Mouse (Mus musculus): ENCODE data around the gene Sbno2. TPM values are rescaled to one million over a fixed set of nuclear protein-coding genes. Genes with fewer than 3 reads are reported as not detected.

The Sbno2 gene
- total RNA-seq, 2 experiments from 2014 or later = 21.4 to 22.1 TPM

DNA sequence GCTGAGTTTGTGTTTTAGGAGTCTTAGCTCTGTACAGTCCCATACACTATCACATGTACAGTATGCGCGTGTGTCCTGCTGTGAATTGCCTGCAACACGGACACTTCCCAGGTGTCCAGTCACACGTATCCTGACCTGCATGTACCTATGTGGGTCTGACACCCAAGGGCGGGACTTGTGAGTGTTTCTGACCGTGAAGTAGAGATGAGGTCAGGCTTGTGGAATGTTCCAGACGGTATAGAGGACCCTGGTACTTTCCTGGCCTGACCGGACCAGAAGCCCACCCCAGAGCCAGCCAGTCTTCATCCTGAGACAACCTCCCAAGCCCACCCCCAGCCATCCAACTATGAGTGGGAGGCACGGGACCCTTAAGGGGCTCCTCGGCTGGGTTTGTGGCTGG is 89.8 kb downstream of the Sbno2 start:
- no peak for TF ChIP-seq CTCF (IDR thresholded peaks at IDR 0.05)
- Histone ChIP-seq H3K27ac (no peak overlapping the region), H3K4me3 (no peak overlapping the region)
- no peak for DNase-seq (ENCODE audit: extremely low spot score in 1 of 2, low spot score in 2 of 2)
- intact Hi-C loops (cut with DNase I) = no loop called here

DNA sequence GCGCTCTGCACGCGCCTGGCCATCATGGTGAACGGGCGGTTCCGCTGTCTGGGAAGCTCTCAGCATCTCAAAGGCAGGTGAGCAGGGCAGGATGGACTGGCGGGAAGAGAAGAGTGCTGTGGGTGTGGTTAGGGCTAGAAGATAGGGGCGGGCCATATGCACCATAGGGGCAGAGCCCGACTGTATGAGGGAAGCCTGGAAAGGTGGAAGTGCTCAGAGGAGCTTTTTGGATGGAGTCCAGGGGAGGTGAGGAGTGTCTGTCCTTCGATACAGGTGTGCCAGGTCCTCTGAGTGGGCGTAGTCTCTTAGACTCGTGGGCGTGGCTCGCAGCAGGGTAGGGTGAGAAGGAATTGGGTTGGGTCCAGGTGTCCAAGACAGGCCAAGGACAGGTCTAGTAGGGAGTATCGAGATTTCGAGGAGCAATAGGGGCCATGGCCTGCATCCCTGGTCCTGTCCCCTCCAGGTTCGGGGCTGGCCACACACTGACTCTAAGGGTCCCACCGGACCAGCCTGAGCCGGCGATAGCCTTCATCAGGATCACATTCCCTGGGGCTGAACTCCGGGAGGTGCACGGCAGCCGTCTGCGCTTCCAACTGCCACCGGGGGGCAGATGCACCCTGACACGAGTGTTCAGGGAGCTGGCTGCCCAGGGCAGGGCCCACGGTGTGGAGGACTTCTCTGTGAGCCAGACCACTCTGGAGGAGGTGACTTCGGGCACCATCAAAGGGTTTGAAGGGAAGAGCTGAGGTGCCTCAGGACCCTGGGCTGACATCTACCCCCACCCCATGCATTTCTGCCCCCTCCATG is 90.7 kb downstream of the Sbno2 start:
- intact Hi-C loops (cut with DNase I) = no loop called here
- DNase-seq (ENCODE audit: extremely low spot score in 1 of 2, low spot score in 2 of 2) = no peak
- no peak overlapping the region for H3K27ac ChIP-seq
- H3K4me3 ChIP-seq = no peak overlapping the region
- peak; percentile 15; the same call in 1 of the 2 replicates for TF ChIP-seq CTCF (IDR thresholded peaks at IDR 0.05)

DNA sequence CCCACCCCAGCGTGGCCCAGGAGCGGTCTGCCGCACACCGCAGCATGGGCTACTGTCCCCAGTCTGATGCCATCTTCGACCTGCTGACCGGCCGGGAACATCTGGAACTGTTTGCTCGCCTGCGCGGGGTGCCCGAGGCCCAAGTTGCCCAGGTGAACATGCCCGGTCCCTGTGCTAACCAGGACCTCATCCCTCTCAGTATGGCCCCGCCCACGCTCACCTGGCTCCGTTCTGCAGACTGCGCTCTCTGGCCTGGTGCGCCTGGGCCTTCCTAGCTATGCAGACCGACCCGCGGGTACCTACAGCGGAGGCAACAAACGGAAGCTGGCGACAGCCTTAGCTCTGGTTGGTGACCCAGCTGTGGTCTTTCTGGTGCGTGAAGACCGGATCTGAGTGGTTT is 91.8 kb downstream of the Sbno2 start:
- intact Hi-C loops (cut with DNase I) = no loop called here
- TF ChIP-seq CTCF (IDR thresholded peaks at IDR 0.05) = no peak

DNA sequence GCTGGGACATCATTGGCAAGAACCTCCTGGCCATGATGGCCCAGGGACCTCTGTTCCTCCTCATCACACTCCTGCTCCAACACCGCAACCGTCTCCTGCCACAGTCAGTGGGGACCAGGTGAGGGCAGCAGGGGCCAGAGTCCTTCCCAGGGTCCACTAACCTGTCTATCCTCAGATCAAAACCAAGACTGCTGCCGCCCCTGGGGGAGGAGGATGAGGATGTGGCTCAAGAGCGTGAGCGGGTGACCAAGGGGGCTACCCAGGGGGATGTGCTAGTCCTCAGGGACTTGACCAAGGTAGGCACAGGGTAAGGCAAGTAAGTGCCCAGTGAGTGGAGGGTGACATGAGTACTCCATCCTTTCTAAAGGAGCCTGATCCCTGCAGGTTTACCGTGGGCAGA is 93.6 kb downstream of the Sbno2 start:
- no peak for TF ChIP-seq CTCF (IDR thresholded peaks at IDR 0.05)
- no peak overlapping the region for H3K4me3 ChIP-seq
- no peak overlapping the region for H3K27ac ChIP-seq
- intact Hi-C loops (cut with DNase I) = no loop called here
- DNase-seq (ENCODE audit: extremely low spot score in 1 of 2, low spot score in 2 of 2) = no peak

More for the DNA sequence above, 91.8 kb downstream of the Sbno2 start:
- H3K27ac ChIP-seq = no peak overlapping the region
- no peak for DNase-seq (ENCODE audit: extremely low spot score in 1 of 2, low spot score in 2 of 2)
- no peak overlapping the region for H3K4me3 ChIP-seq

Other genes with a start within 250 kb of the Sbno2 start
- gene Prtn3, start 231.1 kb downstream of the Sbno2 start, total RNA-seq (2021) = 1 to 10 TPM; 1.7 to 2.6 TPM
- 10 to 100 TPM; 51.8 to 63.0 TPM for gene Plppr3, start 230.9 kb downstream of the Sbno2 start, total RNA-seq (2021)
- not detected for gene Elane, start 219.3 kb downstream of the Sbno2 start, total RNA-seq (2021)
- not detected for gene Cfd, start 214.7 kb downstream of the Sbno2 start, total RNA-seq (2021)
- gene Med16, start 196.6 kb downstream of the Sbno2 start, total RNA-seq (2021) = 10 to 100 TPM; 55.3 to 55.5 TPM
- not detected for gene Gm26602, start 194.7 kb downstream of the Sbno2 start, total RNA-seq (2021)
- 1 to 10 TPM; 6.6 to 9.1 TPM for gene Kiss1r, start 188.6 kb downstream of the Sbno2 start, total RNA-seq (2021)
- 100 to 1,000 TPM; 318 to 346 TPM for gene R3hdm4, start 184.4 kb downstream of the Sbno2 start, total RNA-seq (2021)
- gene Arid3a, start 178.5 kb downstream of the Sbno2 start, total RNA-seq (2021) = 1 to 10 TPM; 5.7 to 10.0 TPM
- 10 to 100 TPM; 45.4 to 49.4 TPM for gene Wdr18, start 145.4 kb downstream of the Sbno2 start, total RNA-seq (2021)
- gene Grin3b, start 134.9 kb downstream of the Sbno2 start, total RNA-seq (2021) = under 1 TPM; 0.14 to 0.20 TPM
- gene Tmem259, start 121.2 kb downstream of the Sbno2 start, total RNA-seq (2021) = 100 to 1,000 TPM; 122 to 126 TPM
- gene Cnn2, start 117.0 kb downstream of the Sbno2 start, total RNA-seq (2021) = 1 to 10 TPM; 5.6 to 8.0 TPM
- 10 to 100 TPM; 13.5 to 13.8 TPM for gene Abca7, start 109.1 kb downstream of the Sbno2 start, total RNA-seq (2021)
- 1 to 10 TPM; 3.5 TPM for gene Arhgap45, start 88.9 kb downstream of the Sbno2 start, total RNA-seq (2021)
- 10 to 100 TPM; 73.0 to 76.0 TPM for gene Polr2e, start 65.8 kb downstream of the Sbno2 start, total RNA-seq (2021)
- 100 to 1,000 TPM; 494 to 526 TPM for gene Gpx4, start 58.4 kb downstream of the Sbno2 start, total RNA-seq (2021)
- 100 to 1,000 TPM; 102 to 106 TPM for gene Stk11, start 10.2 kb upstream of the Sbno2 start, total RNA-seq (2021)
- gene Atp5d, start 33.1 kb upstream of the Sbno2 start, total RNA-seq (2021) = 100 to 1,000 TPM; 356 to 366 TPM
- 100 to 1,000 TPM; 431 to 456 TPM for gene Cbarp, start 35.3 kb upstream of the Sbno2 start, total RNA-seq (2021)
- 100 to 1,000 TPM in 1 of 2 experiments, 10 to 100 TPM in 1; 80.7 to 127 TPM for gene Midn, start 42.7 kb upstream of the Sbno2 start, total RNA-seq (2021)
- gene Cirbp, start 60.4 kb upstream of the Sbno2 start, total RNA-seq (2021) = 10 to 100 TPM; 75.8 to 93.0 TPM
- 1 to 10 TPM; 6.0 to 8.1 TPM for gene 1600002K03Rik, start 67.4 kb upstream of the Sbno2 start, total RNA-seq (2021)
- gene Efna2, start 73.9 kb upstream of the Sbno2 start, total RNA-seq (2021) = 1 to 10 TPM; 6.8 to 7.2 TPM
- gene Mum1, start 120.9 kb upstream of the Sbno2 start, total RNA-seq (2021) = 10 to 100 TPM; 37.8 to 43.3 TPM
- gene Ndufs7, start 143.6 kb upstream of the Sbno2 start, total RNA-seq (2021) = 100 to 1,000 TPM; 194 to 206 TPM
- 10 to 100 TPM; 16.6 to 23.3 TPM for gene Gamt, start 155.4 kb upstream of the Sbno2 start, total RNA-seq (2021)
- 10 to 100 TPM; 87.4 to 90.3 TPM for gene Dazap1, start 155.9 kb upstream of the Sbno2 start, total RNA-seq (2021)
- 100 to 1,000 TPM; 816 to 913 TPM for gene Rps15, start 186.9 kb upstream of the Sbno2 start, total RNA-seq (2021)
- gene Apc2, start 190.4 kb upstream of the Sbno2 start, total RNA-seq (2021) = 100 to 1,000 TPM; 111 to 113 TPM
- gene 2310011J03Rik, start 215.0 kb upstream of the Sbno2 start, total RNA-seq (2021) = 10 to 100 TPM; 26.3 to 26.9 TPM
- gene Pcsk4, start 223.9 kb upstream of the Sbno2 start, total RNA-seq (2021) = 1 to 10 TPM; 4.0 to 5.4 TPM
- 10 to 100 TPM; 13.5 to 13.6 TPM for gene Reep6, start 224.4 kb upstream of the Sbno2 start, total RNA-seq (2021)
- 10 to 100 TPM in 1 of 2 experiments, 1 to 10 TPM in 1; 7.9 to 11.1 TPM for gene Adamtsl5, start 242.8 kb upstream of the Sbno2 start, total RNA-seq (2021)